Mouse (Mus musculus) liver, embryonic 14.5 days (tissue): ENCODE results near the gene Jsrp1. TPM values are rescaled to one million over a fixed set of nuclear protein-coding genes. Genes with fewer than 3 reads are reported as not detected.
A peak's percentile ranks its signal among the peaks of the same experiment; 100 is the strongest.

Source experiments
- ATAC-seq: fragments of 200-750 bp; cut with Nextera tagmentation; 2 replicates; pipeline ENCODE4 v1.8.0; 2017; ENCODE audit warnings: moderate number of reproducible peaks, mild to moderate bottlenecking, moderate library complexity; ENCODE audit not compliant: insufficient read depth
- DNase-seq, 3 experiments: peaks; one replicate each; pipeline ENCODE4 v3.0.0-alpha.2; 2012 to 2013; ENCODE audit warnings: low read depth in 3 of 3, low spot score in 3 of 3
- H3K27ac ChIP-seq: fragments of 300-500 bp; sonication (generic); 2 replicates; pipeline ENCODE4 v1.5.1; 2014; ENCODE audit warnings: moderate library complexity, mild to moderate bottlenecking, control low read depth, inconsistent platforms
- H3K27me3 ChIP-seq: fragments of 300-500 bp; sonication (generic); 2 replicates; pipeline ENCODE4 v1.6.1; 2014; ENCODE audit warnings: mild to moderate bottlenecking, low read length, moderate library complexity; ENCODE audit not compliant: control insufficient read depth, insufficient read depth
- H3K36me3 ChIP-seq: fragments of 300-500 bp; sonication (generic); replicated peaks from 2 replicates; pipeline ENCODE4 v1.6.1; 2014; ENCODE audit warnings: low read depth; ENCODE audit not compliant: control insufficient read depth, insufficient read depth
- H3K4me1 ChIP-seq, 2 experiments: fragments of 200-500 bp in 1 of 2; fragments of 300-500 bp in 1 of 2; sonication (generic) in 1 of 2; replicated peaks; 2 replicates each; pipeline ENCODE4 v1.6.1; 2012 to 2014; ENCODE audit warnings: antibody characterized with exemption in 1 of 2, inconsistent platforms in 1 of 2, low read length in 1 of 2; ENCODE audit not compliant: control insufficient read depth in 2 of 2, insufficient read depth in 2 of 2
- H3K4me2 ChIP-seq: fragments of 300-500 bp; sonication (generic); 2 replicates; pipeline ENCODE4 v1.6.1; 2014; ENCODE audit warnings: low read depth, mild to moderate bottlenecking, control low read depth, moderate library complexity
- H3K4me3 ChIP-seq, 2 experiments: fragments of 200-500 bp in 1 of 2; fragments of 300-500 bp in 1 of 2; sonication (generic) in 1 of 2; 2 replicates each; pipeline ENCODE4 v1.5.1; 2012 to 2014; ENCODE audit warnings: low read depth in 2 of 2, low read length in 2 of 2, mild to moderate bottlenecking in 2 of 2, control low read depth in 1 of 2, inconsistent platforms in 1 of 2, moderate library complexity in 1 of 2; ENCODE audit not compliant: insufficient read depth in 1 of 2
- H3K9ac ChIP-seq: fragments of 300-500 bp; sonication (generic); replicated peaks from 2 replicates; pipeline ENCODE4 v1.6.1; 2014; ENCODE audit warnings: mild to moderate bottlenecking, control low read depth, moderate library complexity
- H3K9me3 ChIP-seq: fragments of 300-500 bp; sonication (generic); 2 replicates; pipeline ENCODE4 v1.6.1; 2016; ENCODE audit warnings: low read length, mixed read lengths; ENCODE audit not compliant: control insufficient read depth
- CTCF ChIP-seq: IDR thresholded peaks from 2 replicates; pipeline ENCODE4 v1.5.1; 2016; ENCODE audit warnings: antibody characterized with exemption, low read depth, control low read depth
- EP300 ChIP-seq: IDR thresholded peaks from 2 replicates; pipeline ENCODE4 v1.6.1; 2016; ENCODE audit warnings: antibody characterized with exemption, low read depth
- WGBS: fragments of 180-500 bp; shearing (Covaris S2); extraction: QIAGEN DNeasy Blood & Tissue Kit; methylation state at CpG from one replicate; pipeline ENCODE4 v1.1.7; 2014; ENCODE audit not compliant: insufficient replicate concordance; 5-methylcytosine and 5-hydroxymethylcytosine counted together
- microRNA counts: library from miRNA; unstranded; fragments of <30 nt; microRNA quantifications from one replicate; lab custom pipeline; 2016
- microRNA-seq: library from miRNA; unstranded; fragments of <30 nt; microRNA quantifications from one replicate; pipeline ENCODE4, GENCODE M21; 2016
- polyA plus RNA-seq, 2 experiments: library from polyadenylated mRNA; depleted of rRNA in 1 of 2; stranded (reverse) in 1 of 2; unstranded in 1 of 2; fragments of >200 nt; fragmentation: Nextera tagmentation in 1 of 2; extraction: Ambion mirVana in 1 of 2; gene quantifications; 2 replicates each; pipeline versions ENCODE4 v1.2.1 to v1.2.3; 2012 to 2014

Jsrp1 gene
- polyA plus RNA-seq, 2 experiments: not detected

DNA sequence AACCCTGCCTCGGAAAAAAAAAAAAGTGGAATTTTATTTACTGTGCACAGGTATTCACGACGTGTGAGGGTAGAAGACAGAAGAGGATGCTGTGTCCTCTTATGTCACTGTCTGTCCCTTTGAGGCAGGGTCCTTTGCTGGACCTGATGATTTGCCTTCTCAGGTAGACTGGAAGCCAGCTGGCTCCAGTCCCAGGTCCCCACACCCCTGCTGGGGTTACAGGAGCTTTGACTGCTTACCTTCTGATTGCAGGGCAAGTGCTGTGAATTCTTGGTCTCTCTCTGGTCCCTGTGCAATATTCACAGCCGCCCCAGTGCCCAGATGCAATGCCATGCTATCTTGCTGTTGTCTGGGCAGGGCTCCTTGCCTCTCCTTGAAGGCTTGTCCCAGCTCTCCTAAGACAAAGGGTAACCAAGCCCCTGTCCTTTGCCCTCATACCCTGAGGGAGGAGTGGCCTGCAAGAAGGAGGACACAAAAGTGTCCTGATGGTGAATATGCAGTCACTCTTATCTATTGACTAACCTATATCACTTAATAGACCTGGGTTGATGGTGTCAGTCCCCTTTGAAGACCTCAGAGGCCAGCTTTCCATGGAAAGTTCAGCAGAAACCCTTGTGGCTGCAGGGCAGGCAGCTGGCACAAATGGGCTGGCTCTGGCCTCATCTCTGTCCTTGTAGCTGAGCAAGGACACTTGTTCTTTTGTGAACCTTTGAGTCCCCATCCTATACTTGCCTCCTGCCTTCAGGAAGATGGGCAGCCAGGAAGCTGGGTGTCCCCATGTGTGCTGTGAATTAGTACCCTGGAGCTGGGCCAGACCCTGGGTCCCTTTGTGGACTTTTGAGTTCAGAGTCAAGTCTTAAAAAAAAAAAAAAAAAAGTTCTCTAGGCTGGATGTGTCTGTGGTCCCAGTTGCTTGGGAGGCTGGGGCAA, 52.4 kb downstream of the Jsrp1 start:
- Histone ChIP-seq H3K4me1 (peaks cover 13 to 37% of the 10 kb centered on the region in 2 experiments), H3K9me3 (no peaks in the 10 kb centered on the region), H3K4me2 (no peak overlapping the region), H3K36me3 (peaks cover 2% of the 10 kb centered on the region), H3K9ac (no peak overlapping the region), H3K27me3 (no peaks in the 10 kb centered on the region), H3K4me3 (no peak overlapping the region), H3K27ac (no peak overlapping the region)
- WGBS: 75% methylated on average over 4 of the region's 4 CpGs
- TF ChIP-seq EP300: no peak
- TF ChIP-seq CTCF: no peak
- ATAC-seq (no peak), DNase-seq (no peak)

DNA sequence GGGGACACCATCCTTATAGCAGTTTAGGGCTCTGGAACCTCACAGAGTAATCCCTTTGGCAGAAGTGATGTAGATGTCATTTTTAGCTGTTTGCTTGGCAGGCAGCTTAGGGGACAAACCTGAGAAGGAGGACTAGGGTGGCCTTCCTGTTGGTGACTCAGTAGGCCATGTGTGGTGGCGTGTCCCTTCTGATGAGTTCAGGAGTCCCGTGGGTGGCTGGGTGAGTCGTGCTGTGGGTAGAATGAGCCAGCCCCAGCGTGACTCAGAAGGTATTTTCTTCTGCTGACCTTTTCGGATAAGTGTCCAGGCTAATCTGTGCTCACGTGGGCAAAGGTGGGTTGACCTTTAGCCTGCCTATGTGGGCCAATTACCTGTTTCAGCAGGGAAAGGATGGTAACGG, 54.6 kb downstream of the Jsrp1 start:
- no peaks in the 10 kb centered on the region for H3K9me3 ChIP-seq
- TF ChIP-seq EP300 (no peak), CTCF (no peak)
- ATAC-seq (no peak), DNase-seq (no peak)
- H3K4me2 ChIP-seq: no peak overlapping the region
- no peak overlapping the region for H3K4me3 ChIP-seq
- no peaks in the 10 kb centered on the region for H3K27me3 ChIP-seq
- no peak overlapping the region for H3K27ac ChIP-seq
- H3K9ac ChIP-seq: no peak overlapping the region
- 72% methylated on average over 7 of the region's 7 CpGs for WGBS
- H3K36me3 ChIP-seq: no peaks in the 10 kb centered on the region
- H3K4me1 ChIP-seq: peaks cover 13 to 37% of the 10 kb centered on the region in 2 experiments

MicroRNAs encoded within 50 kb of the gene (microRNA counts, 519-probe panel; counts per million panel counts)
- microRNA mmu-miR-1982 (lab: Ali Mortazavi, UCI): 69.9 counts per million

Small RNAs within 50 kb of the gene (microRNA-seq; reads per million reads assigned to microRNA genes)
- 4.6 reads per million, percentile 4 among the genes with 10 or more reads in this experiment for gene Mir1982

Other genes with a start within 250 kb of the Jsrp1 start
- 12.5 and 13.8 TPM in 2 replicates for gene Klf16, start 236.2 kb downstream of the Jsrp1 start, polyA plus RNA-seq (2012; rRNA removed)
- gene Klf16, start 236.2 kb downstream of the Jsrp1 start, polyA plus RNA-seq (2014; fragmentation: Nextera tagmentation; extraction: Ambion mirVana): 10.6 and 12.3 TPM in 2 replicates
- gene Abhd17a, start 223.2 kb downstream of the Jsrp1 start, polyA plus RNA-seq (2012; rRNA removed): 41.2 and 51.0 TPM in 2 replicates
- 55.0 and 63.4 TPM in 2 replicates for gene Abhd17a, start 223.2 kb downstream of the Jsrp1 start, polyA plus RNA-seq (2014; fragmentation: Nextera tagmentation; extraction: Ambion mirVana)
- gene Scamp4, start 210.6 kb downstream of the Jsrp1 start, polyA plus RNA-seq (2012; rRNA removed): 22.0 and 27.6 TPM in 2 replicates
- 34.6 and 39.8 TPM in 2 replicates for gene Scamp4, start 210.6 kb downstream of the Jsrp1 start, polyA plus RNA-seq (2014; fragmentation: Nextera tagmentation; extraction: Ambion mirVana)
- 6.3 and 6.4 TPM in 2 replicates for gene Adat3, start 210.6 kb downstream of the Jsrp1 start, polyA plus RNA-seq (2012; rRNA removed)
- gene Adat3, start 210.6 kb downstream of the Jsrp1 start, polyA plus RNA-seq (2014; fragmentation: Nextera tagmentation; extraction: Ambion mirVana): 3.8 and 4.9 TPM in 2 replicates
- 1.2 and 1.3 TPM in 2 replicates for gene Gm49322, start 207.5 kb downstream of the Jsrp1 start, polyA plus RNA-seq (2012; rRNA removed)
- gene Gm49322, start 207.5 kb downstream of the Jsrp1 start, polyA plus RNA-seq (2014; fragmentation: Nextera tagmentation; extraction: Ambion mirVana): 0.19 and 0.28 TPM in 2 replicates
- gene Csnk1g2, start 190.7 kb downstream of the Jsrp1 start, polyA plus RNA-seq (2012; rRNA removed): 46.9 and 51.3 TPM in 2 replicates
- gene Csnk1g2, start 190.7 kb downstream of the Jsrp1 start, polyA plus RNA-seq (2014; fragmentation: Nextera tagmentation; extraction: Ambion mirVana): 25.5 and 27.0 TPM in 2 replicates
- gene Btbd2, start 156.4 kb downstream of the Jsrp1 start, polyA plus RNA-seq (2012; rRNA removed): 8.2 and 11.3 TPM in 2 replicates
- 8.6 and 12.0 TPM in 2 replicates for gene Btbd2, start 156.4 kb downstream of the Jsrp1 start, polyA plus RNA-seq (2014; fragmentation: Nextera tagmentation; extraction: Ambion mirVana)
- gene Mknk2, start 135.4 kb downstream of the Jsrp1 start, polyA plus RNA-seq (2012; rRNA removed): 59.7 and 69.1 TPM in 2 replicates
- gene Mknk2, start 135.4 kb downstream of the Jsrp1 start, polyA plus RNA-seq (2014; fragmentation: Nextera tagmentation; extraction: Ambion mirVana): 58.7 and 74.3 TPM in 2 replicates
- 13.0 and 15.8 TPM in 2 replicates for gene Mob3a, start 111.5 kb downstream of the Jsrp1 start, polyA plus RNA-seq (2012; rRNA removed)
- 14.2 and 16.0 TPM in 2 replicates for gene Mob3a, start 111.5 kb downstream of the Jsrp1 start, polyA plus RNA-seq (2014; fragmentation: Nextera tagmentation; extraction: Ambion mirVana)
- gene Izumo4, start 111.3 kb downstream of the Jsrp1 start, polyA plus RNA-seq (2012; rRNA removed): 9.9 and 11.3 TPM in 2 replicates
- gene Izumo4, start 111.3 kb downstream of the Jsrp1 start, polyA plus RNA-seq (2014; fragmentation: Nextera tagmentation; extraction: Ambion mirVana): 4.0 and 6.0 TPM in 2 replicates
- gene Ap3d1, start 71.2 kb downstream of the Jsrp1 start, polyA plus RNA-seq (2012; rRNA removed): 24.5 and 26.2 TPM in 2 replicates
- 20.1 and 22.4 TPM in 2 replicates for gene Ap3d1, start 71.2 kb downstream of the Jsrp1 start, polyA plus RNA-seq (2014; fragmentation: Nextera tagmentation; extraction: Ambion mirVana)
- gene Dot1l, start 58.3 kb downstream of the Jsrp1 start, polyA plus RNA-seq (2012; rRNA removed): 11.5 and 11.6 TPM in 2 replicates
- gene Dot1l, start 58.3 kb downstream of the Jsrp1 start, polyA plus RNA-seq (2014; fragmentation: Nextera tagmentation; extraction: Ambion mirVana): 7.1 and 8.3 TPM in 2 replicates
- gene Sf3a2, start 15.3 kb downstream of the Jsrp1 start, polyA plus RNA-seq (2012; rRNA removed): 26.1 and 35.6 TPM in 2 replicates
- 36.1 and 40.7 TPM in 2 replicates for gene Sf3a2, start 15.3 kb downstream of the Jsrp1 start, polyA plus RNA-seq (2014; fragmentation: Nextera tagmentation; extraction: Ambion mirVana)
- 46.7 and 50.8 TPM in 2 replicates for gene Plekhj1, start 14.9 kb downstream of the Jsrp1 start, polyA plus RNA-seq (2012; rRNA removed)
- 77.0 and 85.0 TPM in 2 replicates for gene Plekhj1, start 14.9 kb downstream of the Jsrp1 start, polyA plus RNA-seq (2014; fragmentation: Nextera tagmentation; extraction: Ambion mirVana)
- gene Amh, start 8.3 kb downstream of the Jsrp1 start, polyA plus RNA-seq (2012; rRNA removed): 0.31 and 0.36 TPM in 2 replicates
- gene Amh, start 8.3 kb downstream of the Jsrp1 start, polyA plus RNA-seq (2014; fragmentation: Nextera tagmentation; extraction: Ambion mirVana): 0.08 TPM in 1 of 2 replicates, not detected in the other
- 673 and 795 TPM in 2 replicates for gene Oaz1, start 13.2 kb upstream of the Jsrp1 start, polyA plus RNA-seq (2012; rRNA removed)
- gene Oaz1, start 13.2 kb upstream of the Jsrp1 start, polyA plus RNA-seq (2014; fragmentation: Nextera tagmentation; extraction: Ambion mirVana): 1,285 and 1,384 TPM in 2 replicates
- gene Lingo3, start 30.5 kb upstream of the Jsrp1 start, polyA plus RNA-seq (2012; rRNA removed): 0.01 TPM in 1 of 2 replicates, not detected in the other
- gene Lingo3, start 30.5 kb upstream of the Jsrp1 start, polyA plus RNA-seq (2014; fragmentation: Nextera tagmentation; extraction: Ambion mirVana): 0.04 TPM in 1 of 2 replicates, not detected in the other
- gene Lsm7, start 41.7 kb upstream of the Jsrp1 start, polyA plus RNA-seq (2012; rRNA removed): 196 and 215 TPM in 2 replicates
- 178 and 181 TPM in 2 replicates for gene Lsm7, start 41.7 kb upstream of the Jsrp1 start, polyA plus RNA-seq (2014; fragmentation: Nextera tagmentation; extraction: Ambion mirVana)
- gene Sppl2b, start 41.8 kb upstream of the Jsrp1 start, polyA plus RNA-seq (2012; rRNA removed): 76.1 and 82.4 TPM in 2 replicates
- gene Sppl2b, start 41.8 kb upstream of the Jsrp1 start, polyA plus RNA-seq (2014; fragmentation: Nextera tagmentation; extraction: Ambion mirVana): 34.7 and 44.5 TPM in 2 replicates
- gene Tmprss9, start 58.4 kb upstream of the Jsrp1 start, polyA plus RNA-seq (2012; rRNA removed): 0.05 and 0.06 TPM in 2 replicates
- gene Tmprss9, start 58.4 kb upstream of the Jsrp1 start, polyA plus RNA-seq (2014; fragmentation: Nextera tagmentation; extraction: Ambion mirVana): not detected in 2 replicates
- 114 and 145 TPM in 2 replicates for gene Timm13, start 87.5 kb upstream of the Jsrp1 start, polyA plus RNA-seq (2012; rRNA removed)
- gene Timm13, start 87.5 kb upstream of the Jsrp1 start, polyA plus RNA-seq (2014; fragmentation: Nextera tagmentation; extraction: Ambion mirVana): 201 and 208 TPM in 2 replicates
- gene Lmnb2, start 104.7 kb upstream of the Jsrp1 start, polyA plus RNA-seq (2012; rRNA removed): 9.5 and 11.3 TPM in 2 replicates
- gene Lmnb2, start 104.7 kb upstream of the Jsrp1 start, polyA plus RNA-seq (2014; fragmentation: Nextera tagmentation; extraction: Ambion mirVana): 2.8 and 3.2 TPM in 2 replicates
- gene Gadd45b, start 116.6 kb upstream of the Jsrp1 start, polyA plus RNA-seq (2012; rRNA removed): 1.3 and 1.9 TPM in 2 replicates
- 2.0 and 2.7 TPM in 2 replicates for gene Gadd45b, start 116.6 kb upstream of the Jsrp1 start, polyA plus RNA-seq (2014; fragmentation: Nextera tagmentation; extraction: Ambion mirVana)
- gene Gng7, start 201.4 kb upstream of the Jsrp1 start, polyA plus RNA-seq (2012; rRNA removed): 0.19 and 0.25 TPM in 2 replicates
- gene Gng7, start 201.4 kb upstream of the Jsrp1 start, polyA plus RNA-seq (2014; fragmentation: Nextera tagmentation; extraction: Ambion mirVana): 0.23 and 0.33 TPM in 2 replicates
- gene Diras1, start 212.2 kb upstream of the Jsrp1 start, polyA plus RNA-seq (2012; rRNA removed): 0.05 TPM in 1 of 2 replicates, not detected in the other
- gene Diras1, start 212.2 kb upstream of the Jsrp1 start, polyA plus RNA-seq (2014; fragmentation: Nextera tagmentation; extraction: Ambion mirVana): not detected in 2 replicates
- 4.2 and 4.4 TPM in 2 replicates for gene Slc39a3, start 223.9 kb upstream of the Jsrp1 start, polyA plus RNA-seq (2012; rRNA removed)
- gene Slc39a3, start 223.9 kb upstream of the Jsrp1 start, polyA plus RNA-seq (2014; fragmentation: Nextera tagmentation; extraction: Ambion mirVana): 2.7 and 3.2 TPM in 2 replicates
- gene Sgta, start 246.7 kb upstream of the Jsrp1 start, polyA plus RNA-seq (2012; rRNA removed): 38.4 and 43.6 TPM in 2 replicates
- gene Sgta, start 246.7 kb upstream of the Jsrp1 start, polyA plus RNA-seq (2014; fragmentation: Nextera tagmentation; extraction: Ambion mirVana): 43.8 and 48.0 TPM in 2 replicates